Mouse (Mus musculus): ENCODE measurements around the gene Gm11020. TPM values are rescaled to one million over a fixed set of nuclear protein-coding genes. Genes with fewer than 3 reads are reported as not detected.
A peak's percentile ranks its signal among the peaks of the same experiment; 100 is the strongest.

Gm11020 gene
- total and polyA plus RNA-seq, 2 experiments from 2014 or later = not detected

DNA sequence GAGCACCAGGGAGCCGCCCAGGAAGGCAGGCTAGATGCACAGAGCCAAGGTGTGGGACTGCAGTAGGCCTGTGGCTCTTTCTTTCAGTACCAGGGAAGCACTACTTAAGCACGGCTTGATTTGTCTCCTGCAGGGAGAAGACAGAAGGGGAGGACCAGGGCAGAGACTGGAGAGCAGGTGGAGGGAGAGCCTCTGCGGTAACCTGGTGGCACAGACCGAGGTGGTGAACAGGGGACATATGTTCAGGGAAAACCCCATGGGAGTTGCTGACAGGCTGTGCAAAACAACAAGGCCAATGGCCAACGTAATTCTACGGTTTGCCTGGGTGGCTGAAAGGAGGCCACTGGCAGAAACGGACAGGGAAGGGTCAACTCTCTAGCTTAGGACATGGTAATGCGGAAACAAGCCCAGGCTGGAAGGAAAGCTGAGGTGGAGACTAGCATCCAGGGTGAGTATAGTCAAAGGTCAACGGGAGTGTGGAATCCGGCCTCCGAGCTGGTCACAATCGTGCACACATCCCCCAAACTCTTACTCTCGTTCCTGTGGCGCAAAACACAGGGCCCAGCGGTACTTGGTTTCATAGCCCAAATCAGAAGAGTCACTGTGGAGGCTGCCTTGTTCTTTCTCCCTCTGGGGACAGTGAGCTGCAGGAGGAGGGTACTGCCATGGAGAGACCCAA, 38.5 kb downstream of the Gm11020 start:
- DNase-seq (no peak), ATAC-seq (no peak)
- Histone ChIP-seq H3K36me3 (ENCODE audit: insufficient read depth) (peaks cover 12% of the 10 kb centered on the region), H3K27ac (ENCODE audit: low read depth, low read length) (no peak overlapping the region), H3K4me1 (ENCODE audit: insufficient read depth) (no peaks in the 10 kb centered on the region), H3K4me3 (ENCODE audit: low read depth, low read length) (no peak overlapping the region), H3K9ac (no peak overlapping the region), H3K4me2 (ENCODE audit: low read depth) (no peak overlapping the region), H3K27me3 (ENCODE audit: insufficient read depth, low read length) (no peaks in the 10 kb centered on the region), H3K9me3 (ENCODE audit: low read length) (no peaks in the 10 kb centered on the region)
- WGBS = 61% methylated on average over 15 of the region's 15 CpGs
- TF ChIP-seq CTCF (IDR thresholded peaks at IDR 0.05; ENCODE audit: low read depth) = no peak

DNA sequence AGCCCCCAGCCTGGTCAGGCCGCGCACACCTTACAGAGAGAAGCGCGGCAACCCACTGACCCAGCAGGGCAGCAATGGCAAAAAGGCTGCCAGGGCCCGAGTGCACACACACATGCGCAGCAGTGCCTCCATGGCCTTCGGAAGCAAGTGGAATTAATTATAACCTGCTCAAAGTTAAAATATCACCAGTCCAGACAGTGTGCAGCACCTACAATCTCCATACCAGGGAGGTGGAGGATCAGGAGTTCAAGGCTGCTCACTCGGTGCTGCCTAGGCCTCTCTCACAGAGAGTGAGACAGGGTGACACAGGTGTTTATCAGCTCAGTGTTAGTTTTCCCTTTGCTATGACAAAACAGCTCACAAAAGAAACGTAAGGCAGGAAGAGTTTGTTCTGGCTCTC, 44.3 kb downstream of the Gm11020 start:
- DNase-seq (no peak), ATAC-seq (no peak)
- Histone ChIP-seq H3K27me3 (ENCODE audit: insufficient read depth, low read length) (no peaks in the 10 kb centered on the region), H3K4me2 (ENCODE audit: low read depth) (no peak overlapping the region), H3K9ac (no peak overlapping the region), H3K4me1 (ENCODE audit: insufficient read depth) (0 out of 2 replicates have a peak, but pooled peaks cover 10% of the 10 kb centered on the region), H3K9me3 (ENCODE audit: low read length) (no peaks in the 10 kb centered on the region), H3K36me3 (ENCODE audit: insufficient read depth) (no peaks in the 10 kb centered on the region), H3K27ac (ENCODE audit: low read depth, low read length) (no peak overlapping the region), H3K4me3 (ENCODE audit: low read depth, low read length) (no peak overlapping the region)
- TF ChIP-seq CTCF (IDR thresholded peaks at IDR 0.05; ENCODE audit: low read depth) = no peak
- 92% methylated on average over 9 of the region's 9 CpGs for WGBS

DNA sequence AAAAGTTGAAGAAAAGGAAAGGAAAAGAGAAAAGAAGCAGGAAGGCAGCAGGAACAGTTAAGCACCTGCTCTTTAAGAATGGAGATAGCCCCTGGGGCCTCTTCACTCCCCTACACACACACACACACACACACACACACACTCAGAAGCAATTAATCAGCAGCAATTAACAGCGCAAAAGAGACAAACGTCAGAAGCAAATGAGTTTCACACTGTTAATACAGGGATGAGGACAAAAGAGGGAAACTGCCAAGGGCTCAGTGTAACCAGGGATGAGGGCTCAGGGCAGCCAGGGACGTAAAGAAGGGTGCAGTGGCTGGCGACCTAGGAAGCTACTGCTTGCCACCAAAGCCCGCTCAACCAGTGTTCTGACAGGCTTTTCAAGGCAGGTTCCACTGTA, 46.0 kb downstream of the Gm11020 start:
- H3K4me1 ChIP-seq (ENCODE audit: insufficient read depth) = 0 out of 2 replicates have a peak, but pooled peaks cover 10% of the 10 kb centered on the region
- no peaks in the 10 kb centered on the region for H3K9me3 ChIP-seq (ENCODE audit: low read length)
- ATAC-seq (peak; percentile 66), DNase-seq (no peak)
- no peak for TF ChIP-seq CTCF (IDR thresholded peaks at IDR 0.05; ENCODE audit: low read depth)
- no peaks in the 10 kb centered on the region for H3K27me3 ChIP-seq (ENCODE audit: insufficient read depth, low read length)
- H3K4me2 ChIP-seq (ENCODE audit: low read depth) = no peak overlapping the region
- H3K27ac ChIP-seq (ENCODE audit: low read depth, low read length) = no peak overlapping the region
- no peak overlapping the region for H3K9ac ChIP-seq
- 12% methylated on average over 5 of the region's 5 CpGs for WGBS
- H3K4me3 ChIP-seq (ENCODE audit: low read depth, low read length) = no peak overlapping the region
- no peaks in the 10 kb centered on the region for H3K36me3 ChIP-seq (ENCODE audit: insufficient read depth)

DNA sequence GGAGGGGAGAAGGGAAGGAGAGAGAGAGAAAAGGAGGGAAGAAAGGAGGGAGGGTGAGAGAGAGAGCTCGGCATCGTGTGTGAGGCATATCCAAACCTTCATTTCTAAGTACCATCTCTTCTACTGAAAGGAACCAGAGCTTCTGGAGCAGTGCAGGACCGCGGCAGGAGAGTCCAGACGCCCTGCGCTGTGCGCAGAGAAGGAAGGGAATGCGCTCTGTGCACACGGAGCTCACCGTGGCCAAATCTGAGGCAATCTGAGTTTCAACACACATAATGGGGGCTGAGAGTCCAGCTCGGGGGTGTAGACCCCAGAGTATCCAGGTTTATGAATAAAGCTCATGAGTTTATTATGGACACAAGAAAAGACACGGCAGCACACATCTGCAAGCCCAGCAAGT, 48.2 kb downstream of the Gm11020 start:
- Histone ChIP-seq H3K4me3 (ENCODE audit: low read depth, low read length) (no peak overlapping the region), H3K9ac (no peak overlapping the region), H3K4me2 (ENCODE audit: low read depth) (0 out of 2 replicates have a peak overlapping the region, but pooled peaks have one; percentile 4), H3K9me3 (ENCODE audit: low read length) (no peaks in the 10 kb centered on the region), H3K27ac (ENCODE audit: low read depth, low read length) (peak overlapping the region; percentile 40; the same call in 1 of the 2 replicates), H3K36me3 (ENCODE audit: insufficient read depth) (no peaks in the 10 kb centered on the region), H3K27me3 (ENCODE audit: insufficient read depth, low read length) (no peaks in the 10 kb centered on the region), H3K4me1 (ENCODE audit: insufficient read depth) (0 out of 2 replicates have a peak, but pooled peaks cover 10% of the 10 kb centered on the region)
- no peak for TF ChIP-seq CTCF (IDR thresholded peaks at IDR 0.05; ENCODE audit: low read depth)
- WGBS = 65% methylated on average over 12 of the region's 12 CpGs
- DNase-seq (no peak), ATAC-seq (no peak; the same call in 1 of the 2 replicates)

DNA sequence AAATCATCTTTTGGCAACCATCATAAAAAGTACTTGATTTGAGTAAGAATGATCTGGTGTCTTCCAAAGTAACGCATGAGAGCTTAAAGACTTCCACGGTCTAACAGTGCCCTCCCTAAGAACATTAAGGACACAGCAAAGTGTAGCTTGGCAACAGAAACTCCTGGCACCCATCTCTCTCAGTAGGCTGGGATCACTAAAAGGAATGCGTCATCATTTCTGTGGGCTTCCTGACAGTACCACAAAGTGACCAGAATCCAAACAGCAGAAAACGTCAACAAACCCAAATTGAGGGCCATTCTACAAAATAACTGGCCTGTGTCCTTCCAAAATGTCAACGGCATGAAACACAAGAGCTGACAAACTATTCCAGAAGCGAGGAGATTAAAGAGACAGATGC, 48.7 kb downstream of the Gm11020 start:
- no peak for DNase-seq
- no peaks in the 10 kb centered on the region for H3K9me3 ChIP-seq (ENCODE audit: low read length)

DNA sequence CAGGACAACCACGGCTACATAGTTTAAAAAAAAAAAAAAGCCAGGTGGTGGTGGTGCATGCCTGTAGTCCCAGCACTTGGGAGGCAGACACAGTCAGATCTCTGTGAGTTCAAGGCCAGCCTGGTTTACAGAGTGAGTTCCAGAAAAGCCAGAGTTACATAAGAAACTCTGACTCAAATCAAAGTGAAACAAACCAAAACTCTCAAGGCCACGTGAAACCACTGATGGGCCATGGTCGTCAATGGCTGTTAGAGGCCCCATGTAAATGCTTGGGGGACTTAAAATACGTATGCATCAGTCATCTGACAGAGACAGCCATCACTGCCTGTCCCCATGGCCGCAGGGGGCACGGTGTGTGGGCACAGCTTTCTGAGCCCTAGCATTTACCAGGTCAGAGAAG, 49.8 kb downstream of the Gm11020 start:
- H3K9ac ChIP-seq = no peak overlapping the region
- H3K4me3 ChIP-seq (ENCODE audit: low read depth, low read length) = no peak overlapping the region
- TF ChIP-seq CTCF (IDR thresholded peaks at IDR 0.05; ENCODE audit: low read depth) = no peak
- DNase-seq (no peak), ATAC-seq (no peak)
- H3K36me3 ChIP-seq (ENCODE audit: insufficient read depth) = no peaks in the 10 kb centered on the region
- H3K4me1 ChIP-seq (ENCODE audit: insufficient read depth) = peaks cover 20% of the 10 kb centered on the region
- H3K4me2 ChIP-seq (ENCODE audit: low read depth) = no peak overlapping the region
- no peaks in the 10 kb centered on the region for H3K27me3 ChIP-seq (ENCODE audit: insufficient read depth, low read length)
- WGBS = 93% methylated on average over 6 of the region's 6 CpGs
- H3K9me3 ChIP-seq (ENCODE audit: low read length) = no peaks in the 10 kb centered on the region
- no peak overlapping the region for H3K27ac ChIP-seq (ENCODE audit: low read depth, low read length)

More for the DNA sequence above, 48.7 kb downstream of the Gm11020 start:
- Histone ChIP-seq H3K4me2 (ENCODE audit: low read depth) (no peak overlapping the region), H3K27ac (ENCODE audit: low read depth, low read length) (no peak overlapping the region), H3K9ac (no peak overlapping the region), H3K4me1 (ENCODE audit: insufficient read depth) (peaks cover 13% of the 10 kb centered on the region), H3K36me3 (ENCODE audit: insufficient read depth) (no peaks in the 10 kb centered on the region), H3K4me3 (ENCODE audit: low read depth, low read length) (no peak overlapping the region), H3K27me3 (ENCODE audit: insufficient read depth, low read length) (no peaks in the 10 kb centered on the region)
- peak; percentile 28; the same call in 1 of the 2 replicates for ATAC-seq
- no peak for TF ChIP-seq CTCF (IDR thresholded peaks at IDR 0.05; ENCODE audit: low read depth)
- 48% methylated on average over 6 of the region's 6 CpGs for WGBS

Other genes with a start within 250 kb of the Gm11020 start
- gene Cdh5, start 219.9 kb upstream of the Gm11020 start, total RNA-seq (2014; rRNA removed) = 10.9 and 18.1 TPM in 2 replicates
- 8.1 and 8.4 TPM in 2 replicates for gene Cdh5, start 219.9 kb upstream of the Gm11020 start, polyA plus RNA-seq (2015; fragmentation: Nextera tagmentation; extraction: Ambion mirVana)
- gene Bean1, start 151.1 kb upstream of the Gm11020 start, total RNA-seq (2014; rRNA removed) = 18.2 and 18.9 TPM in 2 replicates
- 8.6 and 9.9 TPM in 2 replicates for gene Bean1, start 151.1 kb upstream of the Gm11020 start, polyA plus RNA-seq (2015; fragmentation: Nextera tagmentation; extraction: Ambion mirVana)
- gene Tk2, start 73.0 kb upstream of the Gm11020 start, total RNA-seq (2014; rRNA removed) = 45.2 and 52.9 TPM in 2 replicates
- gene Tk2, start 73.0 kb upstream of the Gm11020 start, polyA plus RNA-seq (2015; fragmentation: Nextera tagmentation; extraction: Ambion mirVana) = 45.2 and 45.3 TPM in 2 replicates
- 19.1 and 29.2 TPM in 2 replicates for gene Cklf, start 70.7 kb upstream of the Gm11020 start, total RNA-seq (2014; rRNA removed)
- 24.8 and 26.8 TPM in 2 replicates for gene Cklf, start 70.7 kb upstream of the Gm11020 start, polyA plus RNA-seq (2015; fragmentation: Nextera tagmentation; extraction: Ambion mirVana)
- 0.14 TPM in 1 of 2 replicates, not detected in the other for gene Cmtm2a, start 28.4 kb upstream of the Gm11020 start, total RNA-seq (2014; rRNA removed)
- gene Cmtm2a, start 28.4 kb upstream of the Gm11020 start, polyA plus RNA-seq (2015; fragmentation: Nextera tagmentation; extraction: Ambion mirVana) = 0.17 TPM in 1 of 2 replicates, not detected in the other
- not detected in 2 replicates for gene Gm45711, start 11.5 kb upstream of the Gm11020 start, total RNA-seq (2014; rRNA removed)
- gene Gm45711, start 11.5 kb upstream of the Gm11020 start, polyA plus RNA-seq (2015; fragmentation: Nextera tagmentation; extraction: Ambion mirVana) = not detected in 2 replicates
- gene Cmtm1, start 11.4 kb upstream of the Gm11020 start, total RNA-seq (2014; rRNA removed) = 0.62 TPM in 1 of 2 replicates, not detected in the other
- not detected in 2 replicates for gene Cmtm1, start 11.4 kb upstream of the Gm11020 start, polyA plus RNA-seq (2015; fragmentation: Nextera tagmentation; extraction: Ambion mirVana)
- gene Cmtm2b, start 663 bp downstream of the Gm11020 start, total RNA-seq (2014; rRNA removed) = 0.38 TPM in 1 of 2 replicates, not detected in the other
- not detected in 2 replicates for gene Cmtm2b, start 663 bp downstream of the Gm11020 start, polyA plus RNA-seq (2015; fragmentation: Nextera tagmentation; extraction: Ambion mirVana)
- 18.4 and 22.0 TPM in 2 replicates for gene Cmtm3, start 17.8 kb downstream of the Gm11020 start, total RNA-seq (2014; rRNA removed)
- gene Cmtm3, start 17.8 kb downstream of the Gm11020 start, polyA plus RNA-seq (2015; fragmentation: Nextera tagmentation; extraction: Ambion mirVana) = 33.0 and 34.4 TPM in 2 replicates
- gene Cmtm4, start 74.2 kb downstream of the Gm11020 start, total RNA-seq (2014; rRNA removed) = 32.9 and 35.1 TPM in 2 replicates
- 2.0 and 2.3 TPM in 2 replicates for gene Cmtm4, start 74.2 kb downstream of the Gm11020 start, polyA plus RNA-seq (2015; fragmentation: Nextera tagmentation; extraction: Ambion mirVana)
- 104 and 125 TPM in 2 replicates for gene Dync1li2, start 121.5 kb downstream of the Gm11020 start, total RNA-seq (2014; rRNA removed)
- gene Dync1li2, start 121.5 kb downstream of the Gm11020 start, polyA plus RNA-seq (2015; fragmentation: Nextera tagmentation; extraction: Ambion mirVana) = 46.4 and 74.0 TPM in 2 replicates
- gene Terb1, start 188.3 kb downstream of the Gm11020 start, total RNA-seq (2014; rRNA removed) = 0.43 and 0.46 TPM in 2 replicates
- gene Terb1, start 188.3 kb downstream of the Gm11020 start, polyA plus RNA-seq (2015; fragmentation: Nextera tagmentation; extraction: Ambion mirVana) = 0.14 and 0.44 TPM in 2 replicates
- 86.3 and 97.6 TPM in 2 replicates for gene Nae1, start 213.1 kb downstream of the Gm11020 start, total RNA-seq (2014; rRNA removed)
- gene Nae1, start 213.1 kb downstream of the Gm11020 start, polyA plus RNA-seq (2015; fragmentation: Nextera tagmentation; extraction: Ambion mirVana) = 120 and 134 TPM in 2 replicates
- gene Car7, start 213.1 kb downstream of the Gm11020 start, total RNA-seq (2014; rRNA removed) = 2.2 and 2.5 TPM in 2 replicates
- 1.6 and 2.0 TPM in 2 replicates for gene Car7, start 213.1 kb downstream of the Gm11020 start, polyA plus RNA-seq (2015; fragmentation: Nextera tagmentation; extraction: Ambion mirVana)